Mouse (Mus musculus) CH12.LX (cell line): Measurements from ENCODE around the gene Cyp11a1. TPM values are rescaled to one million over a fixed set of nuclear protein-coding genes. Genes with fewer than 3 reads are reported as not detected.

Experiments
- DNase-seq: peaks from one replicate; pipeline ENCODE4 v3.0.0-alpha.2; 2013; ENCODE audit errors: extremely low read depth
- H3K27ac ChIP-seq: 2 replicates; pipeline ENCODE4 v1.5.1; 2012; ENCODE audit warnings: low read depth, mild to moderate bottlenecking, control low read depth, moderate library complexity; ENCODE audit not compliant: insufficient read depth
- H3K27me3 ChIP-seq: replicated peaks from 2 replicates; pipeline ENCODE3; 2012; ENCODE audit warnings: inconsistent platforms
- H3K36me3 ChIP-seq, 2 experiments: replicated peaks in 1 of 2; 2 replicates each; pipeline versions ENCODE3 to v1.6.1; 2012; ENCODE audit warnings: inconsistent platforms in 1 of 2, low read length in 1 of 2, mild to moderate bottlenecking in 1 of 2, mixed read lengths in 1 of 2, moderate library complexity in 1 of 2; ENCODE audit not compliant: control insufficient read depth in 1 of 2, insufficient read depth in 1 of 2
- H3K4me1 ChIP-seq, 2 experiments: 2 replicates each; pipeline ENCODE4 v1.6.1; 2012; ENCODE audit warnings: inconsistent platforms in 1 of 2, moderate library complexity in 1 of 2; ENCODE audit not compliant: insufficient read depth in 2 of 2, control insufficient read depth in 1 of 2
- H3K4me2 ChIP-seq: 2 replicates; pipeline ENCODE4 v1.6.1; 2012; ENCODE audit warnings: low read depth, mild to moderate bottlenecking, control low read depth; ENCODE audit not compliant: poor library complexity, insufficient read depth, severe bottlenecking
- H3K4me3 ChIP-seq, 3 experiments: fragments of 150-350 bp in 1 of 3; sonication (generic) in 1 of 3; replicated peaks in 1 of 3; 2 replicates each; pipeline versions ENCODE3 to v1.5.1; 2011 to 2012; ENCODE audit warnings: low read depth in 2 of 3, low read length in 2 of 3, mild to moderate bottlenecking in 2 of 3, moderate library complexity in 2 of 3, control low read depth in 1 of 3, improper control_type of control experiment in 1 of 3, inconsistent platforms in 1 of 3, mixed read lengths in 1 of 3; ENCODE audit not compliant: poor library complexity in 1 of 3
- H3K79me2 ChIP-seq: replicated peaks from 2 replicates; pipeline ENCODE4 v1.6.1; 2012; ENCODE audit warnings: mild to moderate bottlenecking, moderate library complexity; ENCODE audit not compliant: control insufficient read depth, poor library complexity, insufficient read depth, severe bottlenecking; ENCODE audit errors: extremely low read depth
- H3K9ac ChIP-seq: 2 replicates; pipeline ENCODE4 v1.6.1; 2012; ENCODE audit warnings: low read depth, mild to moderate bottlenecking, control low read depth, moderate library complexity; ENCODE audit not compliant: insufficient read depth
- H3K9me3 ChIP-seq: replicated peaks from 2 replicates; pipeline ENCODE3; 2012; ENCODE audit warnings: low read length, inconsistent platforms, mixed read lengths
- BHLHE40 ChIP-seq: IDR thresholded peaks from 2 replicates; pipeline ENCODE4 v1.6.1; 2011; ENCODE audit warnings: mild to moderate bottlenecking, low read depth, low read length, improper control_type of control experiment
- CHD1 ChIP-seq: IDR thresholded peaks from 2 replicates; pipeline ENCODE4 v1.6.1; 2012; ENCODE audit warnings: low read depth, low read length, improper control_type of control experiment, inconsistent platforms
- CHD2 ChIP-seq: IDR thresholded peaks from 2 replicates; pipeline ENCODE4 v1.6.1; 2011; ENCODE audit warnings: low read length, improper control_type of control experiment
- CTCF ChIP-seq, 2 experiments: IDR thresholded peaks in 1 of 2; conservative IDR thresholded peaks in 1 of 2; 2 replicates each; pipeline ENCODE4 v1.5.1; 2011 to 2012; ENCODE audit warnings: low read depth in 2 of 2, low read length in 2 of 2, improper control_type of control experiment in 1 of 2, inconsistent platforms in 1 of 2, mild to moderate bottlenecking in 1 of 2, moderate library complexity in 1 of 2
- E2F4 ChIP-seq: IDR thresholded peaks from 2 replicates; pipeline ENCODE4 v1.6.1; 2011; ENCODE audit warnings: low read depth, low read length, improper control_type of control experiment; ENCODE audit not compliant: insufficient replicate concordance
- ELF1 ChIP-seq: IDR thresholded peaks from 2 replicates; pipeline ENCODE4 v1.6.1; 2014; ENCODE audit warnings: low read depth, mild to moderate bottlenecking, inconsistent platforms, low read length, improper control_type of control experiment
- EP300 ChIP-seq: IDR thresholded peaks from 2 replicates; pipeline ENCODE4 v1.6.1; 2011; ENCODE audit warnings: low read length, improper control_type of control experiment
- GABPA ChIP-seq: IDR thresholded peaks from 2 replicates; pipeline ENCODE4 v1.6.1; 2012; ENCODE audit warnings: low read depth, low read length, improper control_type of control experiment, inconsistent platforms; ENCODE audit not compliant: insufficient replicate concordance
- HCFC1 ChIP-seq: IDR thresholded peaks from 2 replicates; pipeline ENCODE4 v1.6.1; 2012; ENCODE audit warnings: low read depth, mild to moderate bottlenecking, inconsistent platforms, low read length, improper control_type of control experiment
- IRF4 ChIP-seq: IDR thresholded peaks from 2 replicates; pipeline ENCODE4 v1.6.1; 2014; ENCODE audit warnings: low read depth, mild to moderate bottlenecking, inconsistent platforms, low read length, improper control_type of control experiment
- JUN ChIP-seq: IDR thresholded peaks from 2 replicates; pipeline ENCODE4 v1.6.1; 2011; ENCODE audit warnings: low read depth, mild to moderate bottlenecking, low read length, improper control_type of control experiment, moderate library complexity; ENCODE audit not compliant: insufficient read depth
- MAFK ChIP-seq: IDR thresholded peaks from 2 replicates; pipeline ENCODE4 v1.6.1; 2011; ENCODE audit warnings: low read length, improper control_type of control experiment; ENCODE audit not compliant: insufficient replicate concordance
- MAX ChIP-seq: IDR thresholded peaks from 2 replicates; pipeline ENCODE4 v1.6.1; 2011; ENCODE audit warnings: low read length, improper control_type of control experiment
- MAZ ChIP-seq: IDR thresholded peaks from 2 replicates; pipeline ENCODE4 v1.6.1; 2012; ENCODE audit warnings: low read depth, mild to moderate bottlenecking, inconsistent platforms, low read length, improper control_type of control experiment, moderate library complexity
- MEF2A ChIP-seq: IDR thresholded peaks from 2 replicates; pipeline ENCODE4 v1.6.1; 2014; ENCODE audit warnings: low read depth, mild to moderate bottlenecking, inconsistent platforms, low read length, improper control_type of control experiment, borderline replicate concordance
- MXI1 ChIP-seq: IDR thresholded peaks from 2 replicates; pipeline ENCODE4 v1.6.1; 2011; ENCODE audit warnings: mild to moderate bottlenecking, low read depth, low read length, improper control_type of control experiment
- NRF1 ChIP-seq: IDR thresholded peaks from 2 replicates; pipeline ENCODE4 v1.6.1; 2014; ENCODE audit warnings: low read depth, mild to moderate bottlenecking, inconsistent platforms, low read length, improper control_type of control experiment, moderate library complexity
- POLR2A ChIP-seq: IDR thresholded peaks from 2 replicates; pipeline ENCODE4 v1.6.1; 2011; ENCODE audit warnings: low read depth, mild to moderate bottlenecking, improper control_type of control experiment, low read length
- POLR2AphosphoS2 ChIP-seq: IDR thresholded peaks from 2 replicates; pipeline ENCODE4 v1.6.1; 2011; ENCODE audit warnings: low read depth, low read length, improper control_type of control experiment
- RAD21 ChIP-seq: IDR thresholded peaks from 2 replicates; pipeline ENCODE4 v1.6.1; 2011; ENCODE audit warnings: low read depth, mild to moderate bottlenecking, low read length, improper control_type of control experiment, moderate library complexity
- RCOR1 ChIP-seq: conservative IDR thresholded peaks from 2 replicates; pipeline ENCODE4 v1.6.1; 2012; ENCODE audit warnings: low read depth, mild to moderate bottlenecking, inconsistent platforms, low read length, improper control_type of control experiment
- SIN3A ChIP-seq: IDR thresholded peaks from 2 replicates; pipeline ENCODE4 v1.6.1; 2012; ENCODE audit warnings: low read length, improper control_type of control experiment, inconsistent platforms
- TBP ChIP-seq: conservative IDR thresholded peaks from 2 replicates; pipeline ENCODE4 v1.6.1; 2011; ENCODE audit warnings: low read depth, low read length, improper control_type of control experiment
- UBTF ChIP-seq: IDR thresholded peaks from 2 replicates; pipeline ENCODE4 v1.6.1; 2012; ENCODE audit warnings: low read depth, mild to moderate bottlenecking, inconsistent platforms, low read length, improper control_type of control experiment, moderate library complexity
- USF1 ChIP-seq: IDR thresholded peaks from 2 replicates; pipeline ENCODE4 v1.6.1; 2014; ENCODE audit warnings: low read depth, mild to moderate bottlenecking, inconsistent platforms, low read length, improper control_type of control experiment
- USF2 ChIP-seq: conservative IDR thresholded peaks from 2 replicates; pipeline ENCODE4 v1.6.1; 2011; ENCODE audit warnings: low read depth, low read length, improper control_type of control experiment
- ZMIZ1 ChIP-seq: IDR thresholded peaks from 2 replicates; pipeline ENCODE4 v1.6.1; 2012; ENCODE audit warnings: low read depth, mild to moderate bottlenecking, inconsistent platforms, low read length, improper control_type of control experiment
- ZNF384 ChIP-seq: IDR thresholded peaks from 2 replicates; pipeline ENCODE4 v1.6.1; 2012; ENCODE audit warnings: low read depth, low read length, improper control_type of control experiment, inconsistent platforms
- dilution Hi-C: fragments of 300-500 bp; cut with MboI; formaldehyde crosslinking; loops from 2 replicates; pipeline ENCODE4 v1.14.3; 2020; ENCODE audit warnings: low sequenced_read_pairs; ENCODE audit not compliant: extremely low pct_unique_long_range_greater_than_20kb, extremely low pct_ligation_motif_present
- in situ Hi-C: fragments of 300-500 bp; cut with MboI; formaldehyde crosslinking; loops from 3 replicates; pipeline ENCODE4 v1.14.3; 2019; ENCODE audit warnings: low sequenced_read_pairs, low pct_ligation_motif_present, low pct_unique_long_range_greater_than_20kb, mixed read lengths
- polyA plus RNA-seq: library from polyadenylated mRNA; unstranded; fragments of >175 nt; gene quantifications from 2 replicates; pipeline ENCODE4 v1.2.1, GENCODE M21; 2012; ENCODE audit warnings: low read depth; ENCODE audit not compliant: insufficient read length
- total RNA-seq, 2 experiments: library from RNA; depleted of rRNA; stranded (reverse); fragments of 300-350 nt in 1 of 2; fragments of >200 nt in 1 of 2; gene quantifications; 2 replicates each; pipeline ENCODE4 v1.2.3; 2012 to 2014

The Cyp11a1 gene
- total and polyA plus RNA-seq, 3 experiments: 2.6 to 12.8 (median 9.0) TPM

GRCm38 (mm10) chr9:58066731-58067095 is 60.5 kb downstream of the Cyp11a1 start:
- H3K9ac ChIP-seq: no peak overlapping the region
- in situ Hi-C loops: no loop called here
- no peak for DNase-seq
- H3K27ac ChIP-seq: no peak overlapping the region
- no peaks in the 10 kb centered on the region for H3K9me3 ChIP-seq
- no peaks in the 10 kb centered on the region; a peak in 1 of 4 replicates for H3K4me1 ChIP-seq
- peaks cover 52% of the 10 kb centered on the region for H3K27me3 ChIP-seq
- H3K4me2 ChIP-seq: no peak overlapping the region
- TF ChIP-seq MAZ: no peak
- TF ChIP-seq MAFK: no peak
- TF ChIP-seq RAD21: no peak
- TF ChIP-seq ZMIZ1: no peak
- TF ChIP-seq POLR2AphosphoS2: no peak
- TF ChIP-seq E2F4: no peak
- TF ChIP-seq IRF4: no peak
- no peak for TF ChIP-seq USF2
- no peak for TF ChIP-seq USF1
- no peak for TF ChIP-seq ELF1
- TF ChIP-seq CHD1: no peak
- no peak for TF ChIP-seq UBTF
- TF ChIP-seq POLR2A: no peak
- no peak for TF ChIP-seq BHLHE40
- TF ChIP-seq JUN: no peak
- no peak for TF ChIP-seq NRF1
- no peak for TF ChIP-seq SIN3A
- TF ChIP-seq GABPA: no peak
- no peak for TF ChIP-seq CHD2
- dilution Hi-C loops: no loop called here
- no peaks in the 10 kb centered on the region for H3K79me2 ChIP-seq
- H3K36me3 ChIP-seq: no peaks in the 10 kb centered on the region
- no peak overlapping the region for H3K4me3 ChIP-seq

- H3K9me3 ChIP-seq: no peaks in the 10 kb centered on the region
- no peak for TF ChIP-seq TBP
- no peak for TF ChIP-seq MAX
- TF ChIP-seq EP300: no peak
- no peak for TF ChIP-seq POLR2AphosphoS2
- TF ChIP-seq MXI1: no peak
- no peak for TF ChIP-seq SIN3A
- TF ChIP-seq MAZ: no peak
- TF ChIP-seq RCOR1: no peak
- no peak for TF ChIP-seq GABPA
- no peak for TF ChIP-seq ZNF384
- TF ChIP-seq ELF1: no peak
- TF ChIP-seq HCFC1: no peak
- TF ChIP-seq UBTF: no peak
- TF ChIP-seq CTCF (conservative IDR thresholded peaks at IDR 0.05 in 1 of 2, IDR thresholded peaks at IDR 0.05 in 1 of 2; ENCODE audit: low read depth in 2 of 2, low read length in 2 of 2): no peak
- no peak for TF ChIP-seq MEF2A
- no peak for TF ChIP-seq IRF4
- dilution Hi-C loops: no loop called here
- in situ Hi-C loops: no loop called here
- H3K4me1 ChIP-seq: no peaks in the 10 kb centered on the region; a peak in 1 of 4 replicates
- H3K27ac ChIP-seq: no peak overlapping the region
- no peaks in the 10 kb centered on the region for H3K36me3 ChIP-seq
- H3K27me3 ChIP-seq: peaks cover 49% of the 10 kb centered on the region
- no peak overlapping the region for H3K4me3 ChIP-seq
- no peak overlapping the region for H3K9ac ChIP-seq
- no peak for DNase-seq
- H3K79me2 ChIP-seq: no peaks in the 10 kb centered on the region
- H3K4me2 ChIP-seq: no peak overlapping the region
Measured at GRCm38 (mm10) chr9:58067546-58067945, 61.3 kb downstream of the Cyp11a1 start.
